Mouse (Mus musculus): ENCODE measurements around the gene Ell2. TPM values are rescaled to one million over a fixed set of nuclear protein-coding genes. Genes with fewer than 3 reads are reported as not detected.

Gene Ell2
- polyA plus RNA-seq, 1 experiment, result 5.1 TPM

DNA sequence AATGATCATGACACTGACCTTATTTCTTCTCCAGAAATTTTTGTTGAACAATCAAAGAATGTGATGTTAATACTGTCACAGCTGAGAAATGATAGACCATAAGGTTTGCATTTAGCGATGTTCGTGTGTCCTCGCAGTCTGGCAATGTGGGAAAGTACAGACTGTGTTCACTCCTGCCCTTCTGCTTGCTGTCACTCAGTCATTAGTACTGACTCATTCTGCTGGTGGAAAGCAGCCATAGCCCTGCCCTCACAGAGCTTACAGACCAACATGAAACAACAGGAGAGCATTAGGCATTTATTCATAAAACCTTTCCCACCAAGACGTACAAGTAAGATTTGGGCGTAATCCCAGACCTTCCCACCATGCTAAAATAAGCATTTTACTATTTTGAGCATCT lies 47.8 kb downstream of the Ell2 start:
- H3K27me3 ChIP-seq (ENCODE audit: control insufficient read depth, insufficient read depth, insufficient read length), result no peaks in the 10 kb centered on the region
- peaks cover 19% of the 10 kb centered on the region for H3K36me3 ChIP-seq (ENCODE audit: control insufficient read depth, insufficient read depth)
- no peak overlapping the region for H3K4me3 ChIP-seq
- TF ChIP-seq USF1 (IDR thresholded peaks at IDR 0.05; ENCODE audit: low read depth), result no peak
- peak in 1 of 3 experiments; percentile 8 for TF ChIP-seq MYOD1 (IDR thresholded peaks at IDR 0.05; ENCODE audit: control insufficient read depth in 1 of 3, insufficient read length in 2 of 3, low read depth in 2 of 3)
- no peaks in the 10 kb centered on the region for H3K79me2 ChIP-seq (ENCODE audit: control insufficient read depth, insufficient read depth)
- no peak overlapping the region for H3ac ChIP-seq (ENCODE audit: control insufficient read depth, insufficient read length)
- no peak overlapping the region for H3K4me2 ChIP-seq (ENCODE audit: low read depth)

DNA sequence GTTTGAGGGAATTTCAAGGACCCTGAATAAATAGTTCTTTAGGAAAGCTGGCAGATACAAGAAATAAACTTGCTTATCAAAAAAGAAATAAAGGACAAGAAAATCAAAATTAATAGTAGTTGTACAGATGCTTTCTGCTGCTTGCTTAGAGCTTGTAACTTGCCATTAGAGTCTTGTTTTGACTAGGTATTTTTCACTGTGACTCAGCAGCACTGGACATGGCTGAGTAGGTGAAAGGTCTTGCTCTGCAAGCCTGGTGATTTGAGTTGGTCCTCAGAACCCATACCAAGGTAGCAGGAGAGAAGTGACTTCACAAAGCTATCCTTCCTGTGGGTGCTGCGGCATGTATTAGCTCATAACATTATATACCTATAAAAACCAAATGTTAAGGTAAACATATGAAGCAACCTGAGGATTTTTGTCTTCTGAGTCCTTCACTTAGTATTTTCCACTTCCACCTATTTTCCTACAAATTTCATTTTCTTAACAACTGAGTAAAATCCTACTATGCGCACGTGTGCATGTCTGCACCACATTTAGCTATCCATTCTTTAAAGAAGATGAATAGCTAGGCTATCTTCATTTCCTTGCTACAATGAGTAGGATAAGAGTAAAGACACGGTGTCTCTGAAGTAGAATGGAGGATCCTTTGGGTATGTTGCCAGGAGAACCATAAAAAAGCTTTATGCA lies 54.4 kb downstream of the Ell2 start:
- H3K4me3 ChIP-seq, result no peak overlapping the region
- no peak for TF ChIP-seq POLR2AphosphoS2 (IDR thresholded peaks at IDR 0.05; ENCODE audit: insufficient read length, low read depth)
- no peak for TF ChIP-seq TCF12 (IDR thresholded peaks at IDR 0.05; ENCODE audit: insufficient read depth, poor library complexity, severe bottlenecking)
- no peak for TF ChIP-seq TCF3 (IDR thresholded peaks at IDR 0.05; ENCODE audit: insufficient read length, low read depth)
- TF ChIP-seq MYOG (IDR thresholded peaks at IDR 0.05; ENCODE audit: control insufficient read depth in 1 of 3, insufficient read depth in 1 of 3, insufficient read length in 2 of 3, low read depth in 2 of 3), result no peak
- no peak for TF ChIP-seq CEBPB (IDR thresholded peaks at IDR 0.05; ENCODE audit: insufficient read depth, poor library complexity, severe bottlenecking)
- TF ChIP-seq REST (IDR thresholded peaks at IDR 0.05; ENCODE audit: insufficient read depth, insufficient read length), result no peak
- no peak for TF ChIP-seq POLR2A (IDR thresholded peaks at IDR 0.05; ENCODE audit: insufficient read length, low read depth)
- no peak for TF ChIP-seq MAX (IDR thresholded peaks at IDR 0.05; ENCODE audit: low read depth)
- no peak for TF ChIP-seq E2F4 (IDR thresholded peaks at IDR 0.05; ENCODE audit: insufficient read depth)
- TF ChIP-seq USF1 (IDR thresholded peaks at IDR 0.05; ENCODE audit: low read depth), result no peak
- no peak for TF ChIP-seq SRF (IDR thresholded peaks at IDR 0.05; ENCODE audit: control insufficient read depth, insufficient read length, low read depth)
- no peak for TF ChIP-seq MYOD1 (IDR thresholded peaks at IDR 0.05; ENCODE audit: control insufficient read depth in 1 of 3, insufficient read length in 2 of 3, low read depth in 2 of 3)
- no peaks in the 10 kb centered on the region for H3K79me2 ChIP-seq (ENCODE audit: control insufficient read depth, insufficient read depth)
- no peak overlapping the region for H3ac ChIP-seq (ENCODE audit: control insufficient read depth, insufficient read length)
- no peak overlapping the region for H3K4me2 ChIP-seq (ENCODE audit: low read depth)
- H3K36me3 ChIP-seq (ENCODE audit: control insufficient read depth, insufficient read depth), result peaks cover 11% of the 10 kb centered on the region
- H3K27me3 ChIP-seq (ENCODE audit: control insufficient read depth, insufficient read depth, insufficient read length), result no peaks in the 10 kb centered on the region

GRCm38 (mm10) chr13:75762759-75763158 lies 56.2 kb downstream of the Ell2 start:
- Histone ChIP-seq H3ac (ENCODE audit: control insufficient read depth, insufficient read length) (no peak overlapping the region), H3K79me2 (ENCODE audit: control insufficient read depth, insufficient read depth) (no peaks in the 10 kb centered on the region), H3K27me3 (ENCODE audit: control insufficient read depth, insufficient read depth, insufficient read length) (no peaks in the 10 kb centered on the region), H3K4me3 (no peak overlapping the region), H3K4me2 (ENCODE audit: low read depth) (no peak overlapping the region), H3K36me3 (ENCODE audit: control insufficient read depth, insufficient read depth) (peaks cover 8% of the 10 kb centered on the region)
- no peak for TF ChIP-seq USF1 (IDR thresholded peaks at IDR 0.05; ENCODE audit: low read depth)
- no peak for TF ChIP-seq TCF12 (IDR thresholded peaks at IDR 0.05; ENCODE audit: insufficient read depth, poor library complexity, severe bottlenecking)
- TF ChIP-seq POLR2A (IDR thresholded peaks at IDR 0.05; ENCODE audit: insufficient read length, low read depth), result no peak
- no peak for TF ChIP-seq REST (IDR thresholded peaks at IDR 0.05; ENCODE audit: insufficient read depth, insufficient read length)
- no peak for TF ChIP-seq POLR2AphosphoS2 (IDR thresholded peaks at IDR 0.05; ENCODE audit: insufficient read length, low read depth)
- TF ChIP-seq MYOD1 (IDR thresholded peaks at IDR 0.05; ENCODE audit: control insufficient read depth in 1 of 3, insufficient read length in 2 of 3, low read depth in 2 of 3), result no peak
- no peak for TF ChIP-seq CEBPB (IDR thresholded peaks at IDR 0.05; ENCODE audit: insufficient read depth, poor library complexity, severe bottlenecking)
- no peak for TF ChIP-seq TCF3 (IDR thresholded peaks at IDR 0.05; ENCODE audit: insufficient read length, low read depth)
- TF ChIP-seq MAX (IDR thresholded peaks at IDR 0.05; ENCODE audit: low read depth), result no peak
- no peak for TF ChIP-seq MYOG (IDR thresholded peaks at IDR 0.05; ENCODE audit: control insufficient read depth in 1 of 3, insufficient read depth in 1 of 3, insufficient read length in 2 of 3, low read depth in 2 of 3)
- TF ChIP-seq SRF (IDR thresholded peaks at IDR 0.05; ENCODE audit: control insufficient read depth, insufficient read length, low read depth), result no peak
- TF ChIP-seq E2F4 (IDR thresholded peaks at IDR 0.05; ENCODE audit: insufficient read depth), result no peak

GRCm38 (mm10) chr13:75763280-75763679 lies 56.7 kb downstream of the Ell2 start:
- Histone ChIP-seq H3K27me3 (ENCODE audit: control insufficient read depth, insufficient read depth, insufficient read length) (no peaks in the 10 kb centered on the region), H3K4me3 (no peak overlapping the region), H3ac (ENCODE audit: control insufficient read depth, insufficient read length) (no peak overlapping the region), H3K4me2 (ENCODE audit: low read depth) (no peak overlapping the region), H3K79me2 (ENCODE audit: control insufficient read depth, insufficient read depth) (no peaks in the 10 kb centered on the region), H3K36me3 (ENCODE audit: control insufficient read depth, insufficient read depth) (peaks cover 8% of the 10 kb centered on the region)
- no peak for TF ChIP-seq SRF (IDR thresholded peaks at IDR 0.05; ENCODE audit: control insufficient read depth, insufficient read length, low read depth)
- no peak for TF ChIP-seq MYOD1 (IDR thresholded peaks at IDR 0.05; ENCODE audit: control insufficient read depth in 1 of 3, insufficient read length in 2 of 3, low read depth in 2 of 3)
- no peak for TF ChIP-seq E2F4 (IDR thresholded peaks at IDR 0.05; ENCODE audit: insufficient read depth)
- no peak for TF ChIP-seq REST (IDR thresholded peaks at IDR 0.05; ENCODE audit: insufficient read depth, insufficient read length)
- TF ChIP-seq TCF12 (IDR thresholded peaks at IDR 0.05; ENCODE audit: insufficient read depth, poor library complexity, severe bottlenecking), result no peak
- no peak for TF ChIP-seq POLR2AphosphoS2 (IDR thresholded peaks at IDR 0.05; ENCODE audit: insufficient read length, low read depth)
- no peak for TF ChIP-seq CEBPB (IDR thresholded peaks at IDR 0.05; ENCODE audit: insufficient read depth, poor library complexity, severe bottlenecking)
- no peak for TF ChIP-seq TCF3 (IDR thresholded peaks at IDR 0.05; ENCODE audit: insufficient read length, low read depth)
- TF ChIP-seq POLR2A (IDR thresholded peaks at IDR 0.05; ENCODE audit: insufficient read length, low read depth), result no peak
- TF ChIP-seq MYOG (IDR thresholded peaks at IDR 0.05; ENCODE audit: control insufficient read depth in 1 of 3, insufficient read depth in 1 of 3, insufficient read length in 2 of 3, low read depth in 2 of 3), result no peak
- TF ChIP-seq MAX (IDR thresholded peaks at IDR 0.05; ENCODE audit: low read depth), result no peak
- TF ChIP-seq USF1 (IDR thresholded peaks at IDR 0.05; ENCODE audit: low read depth), result no peak
